Comparison of ENCODE assay signal across 25 mouse cellular contexts in genomic region chr12:101851314-101851713, GRCm38 (mm10). TPM values are rescaled to one million over a fixed set of nuclear protein-coding genes. Genes with fewer than 3 reads are reported as not detected.
DNase-seq lines count a peak whose midpoint lies in the region; ATAC-seq and TF ChIP-seq lines count a peak whose summit lies in the region.
"Had no signal": no experiment of that assay in that cellular context is flagged by ENCODE, and none has a peak within 500 bp of the region (broad histone marks: within the 10 kb centered on the region; RNA-seq: fewer than 3 reads in every experiment).

No protein-coding gene starts in this region.

- no peaks in the 10 kb centered on the region for H3K4me1 ChIP-seq in embryonic facial prominence, embryonic 15.5 days
- no peaks in the 10 kb centered on the region for H3K4me1 ChIP-seq in embryonic facial prominence, embryonic 10.5 days
- peaks cover 19% of the 10 kb centered on the region for H3K4me1 ChIP-seq in heart, embryonic 15.5 days (replicated peaks)
- peaks cover 2% of the 10 kb centered on the region for H3K4me1 ChIP-seq in lung, embryonic 16.5 days (replicated peaks; ENCODE audit: control insufficient read depth, insufficient read depth, low read length)
- no peaks in the 10 kb centered on the region for H3K4me1 ChIP-seq in stomach, postnatal 0 days (replicated peaks; ENCODE audit: control insufficient read depth, insufficient read depth)
- H3K4me1 ChIP-seq: forebrain, embryonic 10.5 days; neural tube, embryonic 12.5 days had no signal

- TF ChIP-seq CTCF in stomach, postnatal 0 days (IDR thresholded peaks at IDR 0.05; ENCODE audit: low read depth), result no peak

- H3K4me3 ChIP-seq in embryonic facial prominence, embryonic 15.5 days (replicated peaks), result no peak overlapping the region
- H3K4me3 ChIP-seq in embryonic facial prominence, embryonic 10.5 days, result no peak overlapping the region
- no peak overlapping the region for H3K4me3 ChIP-seq in heart, embryonic 15.5 days
- H3K4me3 ChIP-seq in lung, embryonic 16.5 days (ENCODE audit: low read length), result no peak overlapping the region
- H3K4me3 ChIP-seq in stomach, postnatal 0 days (ENCODE audit: low read depth, low read length), result no peak overlapping the region
- H3K4me3 ChIP-seq: forebrain, embryonic 10.5 days; neural tube, embryonic 12.5 days had no signal

- 80% methylated on average over 9 of the region's 9 CpGs for whole genome bisulfite sequencing in embryonic facial prominence, embryonic 15.5 days
- 90% methylated on average over 9 of the region's 9 CpGs for WGBS in embryonic facial prominence, embryonic 10.5 days
- WGBS in heart, embryonic 15.5 days, result 29% methylated on average over 9 of the region's 9 CpGs
- 47% methylated on average over 9 of the region's 9 CpGs for WGBS in lung, embryonic 16.5 days
- WGBS in stomach, postnatal 0 days, result 46% methylated on average over 9 of the region's 9 CpGs

- H3K27ac ChIP-seq in embryonic facial prominence, embryonic 15.5 days (replicated peaks), result 0 out of 2 replicates have a peak overlapping the region, but pooled peaks have one; percentile 7
- no peak overlapping the region for H3K27ac ChIP-seq in embryonic facial prominence, embryonic 10.5 days (replicated peaks)
- peak overlapping the region; percentile 63 for H3K27ac ChIP-seq in heart, embryonic 15.5 days
- 0 out of 2 replicates have a peak overlapping the region, but pooled peaks have one; percentile 22 for H3K27ac ChIP-seq in lung, embryonic 16.5 days (ENCODE audit: low read length)
- no peak overlapping the region for H3K27ac ChIP-seq in stomach, postnatal 0 days (replicated peaks)
- H3K27ac ChIP-seq: forebrain, embryonic 10.5 days; hindbrain, embryonic 14.5 days; neural tube, embryonic 12.5 days had no signal

- H3K9me3 ChIP-seq in embryonic facial prominence, embryonic 15.5 days (replicated peaks), result no peaks in the 10 kb centered on the region
- H3K9me3 ChIP-seq in embryonic facial prominence, embryonic 10.5 days, result no peaks in the 10 kb centered on the region
- no peaks in the 10 kb centered on the region for H3K9me3 ChIP-seq in heart, embryonic 15.5 days (replicated peaks)
- H3K9me3 ChIP-seq in lung, embryonic 16.5 days (ENCODE audit: control insufficient read depth, low read length), result no peaks in the 10 kb centered on the region
- H3K9me3 ChIP-seq in stomach, postnatal 0 days (ENCODE audit: control insufficient read depth, low read length), result no peaks in the 10 kb centered on the region
- H3K9me3 ChIP-seq: forebrain, embryonic 10.5 days; neural tube, embryonic 12.5 days had no signal

- H3K36me3 ChIP-seq in embryonic facial prominence, embryonic 15.5 days, result peaks cover 14% of the 10 kb centered on the region
- H3K36me3 ChIP-seq in embryonic facial prominence, embryonic 10.5 days (replicated peaks), result peaks cover 15% of the 10 kb centered on the region
- peaks cover 3% of the 10 kb centered on the region; the same call in 1 of the 2 replicates for H3K36me3 ChIP-seq in heart, embryonic 15.5 days
- peaks cover 9% of the 10 kb centered on the region; the same call in 1 of the 2 replicates for H3K36me3 ChIP-seq in lung, embryonic 16.5 days (ENCODE audit: control insufficient read depth, insufficient read depth, low read length)
- 0 out of 2 replicates have a peak, but pooled peaks cover 4% of the 10 kb centered on the region for H3K36me3 ChIP-seq in stomach, postnatal 0 days (ENCODE audit: control insufficient read depth, insufficient read depth, low read length)

- DNase-seq in embryonic facial prominence, embryonic 10.5 days (ENCODE audit: low spot score), result no peak
- no peak for DNase-seq in heart, adult 11 months
- DNase-seq in lung, postnatal 4 days, result no peak
- DNase-seq in stomach, postnatal 0 days (ENCODE audit: low spot score), result peak; percentile 35
- no peak for DNase-seq in layer of hippocampus, postnatal 10 days (ENCODE audit: low spot score in 2 of 2)
- DNase-seq: adrenal gland, postnatal 14 days; cerebellum, adult 2 months; cerebellum, postnatal 36 days; forebrain, postnatal 0 days; gastrocnemius, postnatal 36 days; kidney, adult 18-20 months; kidney, postnatal 25 days; liver; lung, postnatal 10 days; midbrain, embryonic 14.5 days; right cerebral cortex, postnatal 14 days; spleen, adult 18-20 months; thymus, postnatal 25 days had no signal

- no peak overlapping the region for H3K9ac ChIP-seq in embryonic facial prominence, embryonic 15.5 days
- H3K9ac ChIP-seq in heart, embryonic 15.5 days, result no peak overlapping the region
- no peak overlapping the region for H3K9ac ChIP-seq in lung, embryonic 16.5 days (ENCODE audit: low read length)
- no peak overlapping the region for H3K9ac ChIP-seq in stomach, postnatal 0 days (ENCODE audit: low read length)
- H3K9ac ChIP-seq: forebrain, postnatal 0 days; hindbrain, embryonic 14.5 days; neural tube, embryonic 12.5 days had no signal

- no peak for TF ChIP-seq EP300 in stomach, postnatal 0 days (optimal IDR thresholded peaks at IDR 0.05)

- H3K27me3 ChIP-seq in embryonic facial prominence, embryonic 15.5 days, result no peaks in the 10 kb centered on the region
- no peaks in the 10 kb centered on the region for H3K27me3 ChIP-seq in embryonic facial prominence, embryonic 10.5 days (replicated peaks; ENCODE audit: low read depth, poor library complexity, severe bottlenecking)
- H3K27me3 ChIP-seq in heart, embryonic 15.5 days, result no peaks in the 10 kb centered on the region
- no peaks in the 10 kb centered on the region for H3K27me3 ChIP-seq in lung, embryonic 16.5 days (ENCODE audit: control insufficient read depth, insufficient read depth, low read depth, low read length)
- H3K27me3 ChIP-seq in stomach, postnatal 0 days (ENCODE audit: control insufficient read depth, insufficient read depth, low read length), result no peaks in the 10 kb centered on the region
- H3K27me3 ChIP-seq: neural tube, embryonic 12.5 days had no signal

- no peak overlapping the region for H3K4me2 ChIP-seq in embryonic facial prominence, embryonic 15.5 days (replicated peaks)
- 0 out of 2 replicates have a peak overlapping the region, but pooled peaks have one; percentile 18 for H3K4me2 ChIP-seq in heart, embryonic 15.5 days
- no peak overlapping the region for H3K4me2 ChIP-seq in lung, embryonic 16.5 days (ENCODE audit: low read depth, low read length)
- H3K4me2 ChIP-seq in stomach, postnatal 0 days (replicated peaks; ENCODE audit: low read depth), result no peak overlapping the region
- H3K4me2 ChIP-seq: hindbrain, embryonic 14.5 days; neural tube, embryonic 12.5 days had no signal

- ATAC-seq in embryonic facial prominence, embryonic 15.5 days (ENCODE audit: insufficient number of reproducible peaks, low FRiP score, low TSS enrichment, low read depth), result no peak
- ATAC-seq in heart, embryonic 15.5 days (replicated peaks; ENCODE audit: insufficient number of reproducible peaks, insufficient read depth, low FRiP score, low read depth), result peak; percentile 22; the same call in 1 of the 2 replicates
- ATAC-seq in lung, embryonic 16.5 days (ENCODE audit: low read depth), result 0 out of 2 replicates have a peak, but pooled peaks have one; percentile 15
- no peak for ATAC-seq in stomach, postnatal 0 days (ENCODE audit: low FRiP score, low TSS enrichment)
- ATAC-seq: forebrain, postnatal 0 days; inflammation-experienced regulatory T-cells, adult 6 months had no signal

RNA-seq across cellular contexts. Expression of gene Fbln5, which starts 32.5 kb away (rescaled TPM):
- polyA plus RNA-seq in embryonic facial prominence, embryonic 15.5 days (2015; fragmentation: Nextera tagmentation; extraction: Ambion mirVana), result 149 and 160 TPM in 2 replicates
- 13.1 and 19.3 TPM in 2 replicates for polyA plus RNA-seq in embryonic facial prominence, embryonic 10.5 days (2016; fragmentation: Nextera tagmentation; extraction: Ambion mirVana)
- 215 and 348 TPM in 2 replicates for polyA plus RNA-seq in heart, embryonic 15.5 days (2015; fragmentation: Nextera tagmentation; extraction: Ambion mirVana)
- polyA plus RNA-seq in lung, embryonic 16.5 days (2015; fragmentation: Nextera tagmentation; extraction: Ambion mirVana), result 180 and 194 TPM in 2 replicates
- 50.7 and 70.9 TPM in 2 replicates for polyA plus RNA-seq in stomach, postnatal 0 days (2015; fragmentation: Nextera tagmentation; extraction: Ambion mirVana)
- 10 to 100 TPM; 13.8 to 15.3 TPM for total RNA-seq in layer of hippocampus, postnatal 10 days (2021)
- polyA plus RNA-seq: inflammation-experienced regulatory T-cells, adult 6 months had no signal

Comparison
In these comparisons a context has a peak if more than half of its experiments do, and no peak if none do; other contexts are left out.
1. H3K27ac ChIP-seq: peak in embryonic facial prominence, embryonic 15.5 days (single experiment), heart, embryonic 15.5 days (single experiment) and lung, embryonic 16.5 days (single experiment); none in embryonic facial prominence, embryonic 10.5 days (single experiment) and stomach, postnatal 0 days (single experiment).
2. ATAC-seq: peak in heart, embryonic 15.5 days (single experiment) and lung, embryonic 16.5 days (single experiment); none in embryonic facial prominence, embryonic 15.5 days (single experiment) and stomach, postnatal 0 days (single experiment).